Mouse (Mus musculus): ENCODE data around the gene A830031A19Rik.

Gene A830031A19Rik

GRCm38 (mm10) chr11:24095656-24096353, 21.0 kb upstream of the A830031A19Rik start:
- no peak for DNase-seq (ENCODE audit: low spot score)

- no peak for DNase-seq (ENCODE audit: low spot score)
These were observed 20.4 kb upstream of the A830031A19Rik start for GRCm38 (mm10) chr11:24095236-24095635.

GRCm38 (mm10) chr11:24094086-24094487, 19.2 kb upstream of the A830031A19Rik start:
- peak; percentile 21 for DNase-seq (ENCODE audit: low spot score)

- no peak for DNase-seq (ENCODE audit: low spot score)
These were observed 17.8 kb upstream of the A830031A19Rik start for GRCm38 (mm10) chr11:24092618-24093017.

GRCm38 (mm10) chr11:24091393-24092080, 16.7 kb upstream of the A830031A19Rik start:
- DNase-seq (ENCODE audit: low spot score), result no peak

GRCm38 (mm10) chr11:24090443-24090842, 15.6 kb upstream of the A830031A19Rik start:
- DNase-seq (ENCODE audit: low spot score), result no peak

- DNase-seq (ENCODE audit: low spot score), result no peak
These were observed 12.2 kb upstream of the A830031A19Rik start for GRCm38 (mm10) chr11:24087069-24087468.

GRCm38 (mm10) chr11:24085986-24086385, 11.1 kb upstream of the A830031A19Rik start:
- no peak for DNase-seq (ENCODE audit: low spot score)

- no peak for DNase-seq (ENCODE audit: low spot score)
These were observed 9.7 kb upstream of the A830031A19Rik start for GRCm38 (mm10) chr11:24084590-24084989.

- DNase-seq (ENCODE audit: low spot score), result no peak
These were observed 9.2 kb upstream of the A830031A19Rik start for GRCm38 (mm10) chr11:24084077-24084476.

- no peak for DNase-seq (ENCODE audit: low spot score)
These were observed 8.6 kb upstream of the A830031A19Rik start for GRCm38 (mm10) chr11:24083423-24083822.

- DNase-seq (ENCODE audit: low spot score), result no peak
These were observed 8.2 kb upstream of the A830031A19Rik start for GRCm38 (mm10) chr11:24083076-24083405.

GRCm38 (mm10) chr11:24082385-24083075, 7.7 kb upstream of the A830031A19Rik start:
- DNase-seq (ENCODE audit: low spot score), result peak; percentile 20

- peak; percentile 73 for DNase-seq (ENCODE audit: low spot score)
These were observed 7.0 kb upstream of the A830031A19Rik start for GRCm38 (mm10) chr11:24081687-24082384.

GRCm38 (mm10) chr11:24081016-24081686, 6.3 kb upstream of the A830031A19Rik start:
- peak; percentile 83 for DNase-seq (ENCODE audit: low spot score)

- peak; percentile 54 for DNase-seq (ENCODE audit: low spot score)
These were observed 5.7 kb upstream of the A830031A19Rik start for GRCm38 (mm10) chr11:24080541-24080940.

GRCm38 (mm10) chr11:24079392-24080391, 4.8 kb upstream of the A830031A19Rik start:
- peak; percentile 61 for DNase-seq (ENCODE audit: low spot score)

GRCm38 (mm10) chr11:24078706-24079316, 4.0 kb upstream of the A830031A19Rik start:
- DNase-seq (ENCODE audit: low spot score), result peak; percentile 72

- peak; percentile 82 for DNase-seq (ENCODE audit: low spot score)
These were observed 3.2 kb upstream of the A830031A19Rik start, which contains the start of gene Bcl11a for GRCm38 (mm10) chr11:24077795-24078705. Gene Bcl11a (plus strand): TSS chr11:24078056.

Measured in retina, embryonic 14.5 days (tissue).